Mouse (Mus musculus): Measurements from ENCODE around the gene Epb41l1. TPM values are rescaled to one million over a fixed set of nuclear protein-coding genes. Genes with fewer than 3 reads are reported as not detected.

Gene Epb41l1
- polyA plus RNA-seq, 1 experiment from 2014 or later: 0.76 TPM

Small RNA genes lying within 50 kb of the gene (microRNA-seq; reads per million reads assigned to microRNA genes)
- gene Gm22758: not detected

Other genes starting within 250 kb of the Epb41l1 start
- 355 and 375 TPM in 2 replicates for gene Rbm39, start 240.7 kb upstream of the Epb41l1 start, polyA plus RNA-seq (2015; fragmentation: Nextera tagmentation; extraction: Ambion mirVana)
- gene Phf20, start 224.4 kb upstream of the Epb41l1 start, polyA plus RNA-seq (2015; fragmentation: Nextera tagmentation; extraction: Ambion mirVana): 43.0 and 46.5 TPM in 2 replicates
- 2.2 and 2.7 TPM in 2 replicates for gene Cnbd2, start 108.6 kb upstream of the Epb41l1 start, polyA plus RNA-seq (2015; fragmentation: Nextera tagmentation; extraction: Ambion mirVana)
- 45.3 and 48.2 TPM in 2 replicates for gene Scand1, start 108.2 kb upstream of the Epb41l1 start, polyA plus RNA-seq (2015; fragmentation: Nextera tagmentation; extraction: Ambion mirVana)
- 22.0 and 24.0 TPM in 2 replicates for gene Aar2, start 126.7 kb downstream of the Epb41l1 start, polyA plus RNA-seq (2015; fragmentation: Nextera tagmentation; extraction: Ambion mirVana)
- 49.9 and 57.8 TPM in 2 replicates for gene Dlgap4, start 192.8 kb downstream of the Epb41l1 start, polyA plus RNA-seq (2015; fragmentation: Nextera tagmentation; extraction: Ambion mirVana)

Data from heart, embryonic 16.5 days (tissue).